Mouse (Mus musculus) liver, embryonic 14.5 days (tissue): ENCODE data around the gene Gabra2.

ENCODE experiments used
- CTCF ChIP-seq: IDR thresholded peaks from 2 replicates; pipeline ENCODE4 v1.5.1; 2016; ENCODE audit warnings: antibody characterized with exemption, low read depth, control low read depth
- EP300 ChIP-seq: IDR thresholded peaks from 2 replicates; pipeline ENCODE4 v1.6.1; 2016; ENCODE audit warnings: antibody characterized with exemption, low read depth

GRCm38 (mm10) chr5:71095725-71096607 is at the start of gene Gabra2:
- TF ChIP-seq CTCF (no peak), EP300 (no peak)
